Mouse (Mus musculus): ENCODE data around the gene Ankrd22. TPM values are rescaled to one million over a fixed set of nuclear protein-coding genes. Genes with fewer than 3 reads are reported as not detected.
A peak's percentile ranks its signal among the peaks of the same experiment; 100 is the strongest.

Ankrd22 gene
- polyA plus RNA-seq, 1 experiment from 2014 or later = not detected

DNA sequence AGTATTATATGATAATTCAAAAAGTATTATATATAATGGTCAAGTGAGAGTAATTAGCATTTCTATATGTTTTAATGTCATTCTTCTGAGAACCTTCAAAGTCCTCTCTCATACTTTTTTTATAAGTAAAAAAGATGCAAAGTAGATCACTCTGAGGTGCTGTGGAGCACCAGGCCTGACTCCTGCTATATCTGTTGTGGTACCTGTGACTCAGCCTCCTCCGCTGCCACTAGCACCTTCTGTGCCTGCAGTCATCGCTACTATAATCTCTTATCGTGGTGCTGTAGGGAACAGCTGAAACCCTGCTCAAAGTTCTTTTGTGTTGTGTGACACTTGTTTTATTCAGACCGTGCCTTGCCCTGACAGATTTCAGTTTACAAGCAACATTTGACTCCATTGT lies 533 bp upstream of the Ankrd22 start:
- ATAC-seq = no peak
- H3K9ac ChIP-seq (replicated peaks; ENCODE audit: low read depth, low read length) = no peak overlapping the region
- H3K36me3 ChIP-seq (ENCODE audit: control insufficient read depth, insufficient read depth) = no peaks in the 10 kb centered on the region
- H3K27ac ChIP-seq (ENCODE audit: low read length) = no peak overlapping the region
- H3K9me3 ChIP-seq (ENCODE audit: control insufficient read depth, low read length) = no peaks in the 10 kb centered on the region
- WGBS = 67% methylated on average over 4 of the region's 4 CpGs
- no peaks in the 10 kb centered on the region for H3K27me3 ChIP-seq (replicated peaks; ENCODE audit: control insufficient read depth, insufficient read depth, low read length)
- no peak overlapping the region for H3K4me3 ChIP-seq (replicated peaks; ENCODE audit: low read length)
- H3K4me1 ChIP-seq (replicated peaks; ENCODE audit: control insufficient read depth, insufficient read depth, low read length) = no peaks in the 10 kb centered on the region
- H3K4me2 ChIP-seq (ENCODE audit: low read length) = no peak overlapping the region

GRCm38 (mm10) chr19:34162693-34163092 lies 3.2 kb downstream of the Ankrd22 start:
- Histone ChIP-seq H3K4me3 (replicated peaks; ENCODE audit: low read length) (no peak overlapping the region), H3K4me2 (ENCODE audit: low read length) (no peak overlapping the region), H3K27ac (ENCODE audit: low read length) (no peak overlapping the region), H3K36me3 (ENCODE audit: control insufficient read depth, insufficient read depth) (no peaks in the 10 kb centered on the region), H3K9me3 (ENCODE audit: control insufficient read depth, low read length) (no peaks in the 10 kb centered on the region), H3K27me3 (replicated peaks; ENCODE audit: control insufficient read depth, insufficient read depth, low read length) (no peaks in the 10 kb centered on the region), H3K9ac (replicated peaks; ENCODE audit: low read depth, low read length) (no peak overlapping the region), H3K4me1 (replicated peaks; ENCODE audit: control insufficient read depth, insufficient read depth, low read length) (no peaks in the 10 kb centered on the region)
- 92% methylated on average over 5 of the region's 5 CpGs for WGBS
- no peak for ATAC-seq

DNA sequence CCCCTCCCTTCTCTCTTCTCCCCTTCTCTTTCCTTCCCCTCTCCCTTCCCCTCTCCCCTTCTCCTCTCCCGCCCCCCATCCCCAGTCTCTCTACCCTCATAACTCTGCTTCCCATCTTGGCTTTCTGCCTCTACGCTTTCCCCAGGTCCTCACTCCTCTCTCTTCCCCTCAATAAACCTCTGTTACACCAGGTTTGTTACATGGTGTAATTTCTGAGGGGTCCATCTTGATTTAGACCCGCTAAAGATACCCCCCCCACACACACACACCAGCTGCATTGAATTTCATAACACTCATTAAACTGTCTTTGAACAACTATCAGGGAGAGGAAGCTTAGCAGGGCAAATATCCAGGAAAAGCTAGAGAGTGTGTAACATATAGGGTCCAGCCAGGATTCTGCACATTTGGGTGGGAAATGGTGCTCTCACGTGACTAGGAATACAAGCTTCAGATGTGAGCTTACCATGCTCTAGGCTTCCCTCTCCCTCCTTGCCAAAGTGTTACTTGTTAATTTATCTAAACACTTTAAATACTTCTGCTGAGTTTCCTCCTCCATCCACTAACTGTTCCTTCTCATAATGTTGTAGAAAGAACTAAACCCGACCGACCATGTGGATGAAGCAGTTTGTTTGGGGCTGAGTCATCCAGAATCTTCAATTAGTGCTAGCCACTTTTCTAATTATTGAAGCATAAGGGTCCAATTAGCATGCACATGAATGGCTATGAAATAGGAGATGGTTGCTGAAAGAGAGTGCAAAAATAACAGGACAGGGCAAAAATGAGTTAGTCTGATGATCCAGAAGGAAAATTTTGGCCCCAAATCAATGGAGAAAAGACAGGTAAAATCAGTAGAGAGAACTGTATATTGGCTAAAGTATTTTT lies 12.3 kb downstream of the Ankrd22 start:
- 55% methylated on average over 6 of the region's 6 CpGs for WGBS
- peak; percentile 47 for ATAC-seq
- H3K4me1 ChIP-seq (replicated peaks; ENCODE audit: control insufficient read depth, insufficient read depth, low read length) = no peaks in the 10 kb centered on the region
- no peak overlapping the region for H3K9ac ChIP-seq (replicated peaks; ENCODE audit: low read depth, low read length)
- no peak overlapping the region for H3K4me3 ChIP-seq (replicated peaks; ENCODE audit: low read length)
- H3K27ac ChIP-seq (ENCODE audit: low read length) = no peak overlapping the region
- no peaks in the 10 kb centered on the region for H3K27me3 ChIP-seq (replicated peaks; ENCODE audit: control insufficient read depth, insufficient read depth, low read length)
- H3K36me3 ChIP-seq (ENCODE audit: control insufficient read depth, insufficient read depth) = no peaks in the 10 kb centered on the region
- no peaks in the 10 kb centered on the region for H3K9me3 ChIP-seq (ENCODE audit: control insufficient read depth, low read length)
- no peak overlapping the region for H3K4me2 ChIP-seq (ENCODE audit: low read length)

DNA sequence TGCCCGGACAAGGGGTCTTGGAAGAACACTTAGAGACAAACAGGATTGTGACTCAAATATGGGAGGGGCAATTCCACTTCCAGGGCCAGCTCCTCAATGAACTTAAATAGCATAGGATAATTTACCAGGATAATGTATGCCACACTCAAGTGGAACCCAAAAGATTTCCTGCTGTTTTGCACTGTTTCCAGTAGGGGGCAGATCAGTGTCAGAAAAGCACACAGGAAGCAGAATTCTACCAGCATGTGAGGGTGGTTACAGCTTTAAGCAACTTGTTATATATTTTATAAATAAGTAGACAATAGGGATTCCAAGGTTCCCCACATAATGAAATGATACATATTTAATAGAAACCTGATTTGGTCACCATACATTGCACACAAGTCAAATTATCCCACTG lies 13.9 kb downstream of the Ankrd22 start:
- 88% methylated on average over 1 of the region's 1 CpGs for WGBS
- Histone ChIP-seq H3K4me3 (replicated peaks; ENCODE audit: low read length) (no peak overlapping the region), H3K9ac (replicated peaks; ENCODE audit: low read depth, low read length) (no peak overlapping the region), H3K27me3 (replicated peaks; ENCODE audit: control insufficient read depth, insufficient read depth, low read length) (no peaks in the 10 kb centered on the region), H3K4me2 (ENCODE audit: low read length) (no peak overlapping the region), H3K36me3 (ENCODE audit: control insufficient read depth, insufficient read depth) (no peaks in the 10 kb centered on the region), H3K27ac (ENCODE audit: low read length) (no peak overlapping the region), H3K4me1 (replicated peaks; ENCODE audit: control insufficient read depth, insufficient read depth, low read length) (no peaks in the 10 kb centered on the region), H3K9me3 (ENCODE audit: control insufficient read depth, low read length) (no peaks in the 10 kb centered on the region)
- ATAC-seq = no peak

GRCm38 (mm10) chr19:34148421-34148820 lies 17.4 kb downstream of the Ankrd22 start:
- Histone ChIP-seq H3K27ac (ENCODE audit: low read length) (no peak overlapping the region), H3K36me3 (ENCODE audit: control insufficient read depth, insufficient read depth) (no peaks in the 10 kb centered on the region), H3K27me3 (replicated peaks; ENCODE audit: control insufficient read depth, insufficient read depth, low read length) (no peaks in the 10 kb centered on the region), H3K4me3 (replicated peaks; ENCODE audit: low read length) (no peak overlapping the region), H3K4me1 (replicated peaks; ENCODE audit: control insufficient read depth, insufficient read depth, low read length) (no peaks in the 10 kb centered on the region), H3K9ac (replicated peaks; ENCODE audit: low read depth, low read length) (no peak overlapping the region), H3K4me2 (ENCODE audit: low read length) (no peak overlapping the region), H3K9me3 (ENCODE audit: control insufficient read depth, low read length) (no peaks in the 10 kb centered on the region)
- ATAC-seq = no peak
- 79% methylated on average over 4 of the region's 4 CpGs for WGBS

DNA sequence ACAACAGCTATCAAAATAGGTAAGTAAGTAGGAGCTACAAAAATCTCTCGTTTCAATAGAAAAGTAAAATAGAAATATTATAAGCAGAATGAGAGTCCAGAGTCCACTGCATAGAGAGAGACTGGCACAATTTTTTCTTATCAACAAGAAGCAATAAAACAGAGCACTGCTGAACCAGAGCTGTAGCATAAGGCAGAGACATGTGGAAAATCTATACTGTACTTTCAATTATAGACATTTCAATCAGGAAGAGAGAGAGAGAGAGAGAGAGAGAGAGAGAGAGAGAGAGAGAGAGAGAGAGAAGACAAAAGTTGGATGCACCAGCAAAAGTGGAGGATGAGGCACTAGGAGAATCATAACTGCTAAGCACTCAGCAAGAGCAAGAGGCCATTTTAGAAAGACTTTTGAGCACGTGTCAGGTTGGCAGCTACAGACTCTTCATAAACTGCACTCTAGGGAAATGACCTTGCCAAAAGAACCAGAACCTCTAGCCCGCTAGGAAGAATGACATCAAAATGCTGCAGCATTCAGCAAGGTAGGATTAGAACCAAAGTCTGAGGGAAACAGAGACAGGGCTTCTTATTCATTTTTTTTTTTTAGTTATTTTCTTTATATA lies 26.3 kb downstream of the Ankrd22 start:
- no peak for ATAC-seq
- no peak overlapping the region for H3K9ac ChIP-seq (replicated peaks; ENCODE audit: low read depth, low read length)
- H3K9me3 ChIP-seq (ENCODE audit: control insufficient read depth, low read length) = no peaks in the 10 kb centered on the region
- H3K4me3 ChIP-seq (replicated peaks; ENCODE audit: low read length) = no peak overlapping the region
- H3K4me1 ChIP-seq (replicated peaks; ENCODE audit: control insufficient read depth, insufficient read depth, low read length) = no peaks in the 10 kb centered on the region
- no peaks in the 10 kb centered on the region for H3K36me3 ChIP-seq (ENCODE audit: control insufficient read depth, insufficient read depth)
- WGBS = 84% methylated on average over 3 of the region's 3 CpGs
- no peak overlapping the region for H3K27ac ChIP-seq (ENCODE audit: low read length)
- H3K4me2 ChIP-seq (ENCODE audit: low read length) = no peak overlapping the region
- no peaks in the 10 kb centered on the region for H3K27me3 ChIP-seq (replicated peaks; ENCODE audit: control insufficient read depth, insufficient read depth, low read length)

DNA sequence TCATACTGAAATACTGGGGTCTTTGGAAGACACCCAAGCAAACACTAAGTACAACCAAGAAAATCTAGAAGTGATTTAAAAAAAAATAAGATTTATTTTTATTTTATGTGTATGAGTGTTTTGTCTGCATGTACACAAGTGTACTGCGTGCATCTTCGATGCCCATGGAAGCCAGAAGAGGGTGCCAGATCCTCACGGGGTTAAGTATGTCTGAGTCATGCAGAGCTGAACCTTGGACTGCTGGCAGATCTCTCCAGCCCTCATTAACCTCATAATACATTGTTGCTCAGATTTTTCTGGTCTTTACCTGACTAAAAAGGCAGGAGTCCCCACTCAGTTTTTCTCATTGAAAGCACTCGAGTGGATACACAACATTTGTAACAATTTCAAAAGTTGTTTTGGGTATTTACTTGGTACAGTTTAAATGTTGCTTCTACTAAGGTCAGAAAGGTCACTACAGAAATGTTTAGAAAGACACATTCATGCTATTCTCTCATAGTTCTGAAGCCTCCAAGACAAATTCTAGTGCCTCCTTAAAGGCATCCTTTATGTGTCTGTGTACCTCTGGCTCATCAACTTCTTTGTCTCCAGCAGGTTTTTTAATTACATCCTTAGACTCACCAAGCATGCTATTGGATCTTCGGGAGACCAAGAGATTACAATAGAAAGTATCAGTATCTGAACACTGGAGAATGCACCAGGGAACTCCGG lies 27.0 kb downstream of the Ankrd22 start:
- H3K27me3 ChIP-seq (replicated peaks; ENCODE audit: control insufficient read depth, insufficient read depth, low read length) = no peaks in the 10 kb centered on the region
- H3K9ac ChIP-seq (replicated peaks; ENCODE audit: low read depth, low read length) = no peak overlapping the region
- 89% methylated on average over 6 of the region's 6 CpGs for WGBS
- no peak overlapping the region for H3K4me3 ChIP-seq (replicated peaks; ENCODE audit: low read length)
- H3K36me3 ChIP-seq (ENCODE audit: control insufficient read depth, insufficient read depth) = no peaks in the 10 kb centered on the region
- H3K27ac ChIP-seq (ENCODE audit: low read length) = no peak overlapping the region
- no peaks in the 10 kb centered on the region for H3K9me3 ChIP-seq (ENCODE audit: control insufficient read depth, low read length)
- H3K4me1 ChIP-seq (replicated peaks; ENCODE audit: control insufficient read depth, insufficient read depth, low read length) = no peaks in the 10 kb centered on the region
- no peak for ATAC-seq
- H3K4me2 ChIP-seq (ENCODE audit: low read length) = no peak overlapping the region

GRCm38 (mm10) chr19:34120107-34120731 lies 45.6 kb downstream of the Ankrd22 start:
- Histone ChIP-seq H3K27me3 (replicated peaks; ENCODE audit: control insufficient read depth, insufficient read depth, low read length) (no peaks in the 10 kb centered on the region), H3K27ac (ENCODE audit: low read length) (no peak overlapping the region), H3K4me1 (replicated peaks; ENCODE audit: control insufficient read depth, insufficient read depth, low read length) (no peaks in the 10 kb centered on the region), H3K9me3 (ENCODE audit: control insufficient read depth, low read length) (no peaks in the 10 kb centered on the region), H3K4me3 (replicated peaks; ENCODE audit: low read length) (no peak overlapping the region), H3K9ac (replicated peaks; ENCODE audit: low read depth, low read length) (no peak overlapping the region), H3K4me2 (ENCODE audit: low read length) (no peak overlapping the region), H3K36me3 (ENCODE audit: control insufficient read depth, insufficient read depth) (no peaks in the 10 kb centered on the region)
- 73% methylated on average over 3 of the region's 3 CpGs for WGBS
- no peak for ATAC-seq

GRCm38 (mm10) chr19:34119653-34120052 lies 46.2 kb downstream of the Ankrd22 start:
- 84% methylated on average over 4 of the region's 4 CpGs for WGBS
- Histone ChIP-seq H3K4me3 (replicated peaks; ENCODE audit: low read length) (no peak overlapping the region), H3K4me1 (replicated peaks; ENCODE audit: control insufficient read depth, insufficient read depth, low read length) (no peaks in the 10 kb centered on the region), H3K9me3 (ENCODE audit: control insufficient read depth, low read length) (no peaks in the 10 kb centered on the region), H3K27me3 (replicated peaks; ENCODE audit: control insufficient read depth, insufficient read depth, low read length) (no peaks in the 10 kb centered on the region), H3K4me2 (ENCODE audit: low read length) (no peak overlapping the region), H3K27ac (ENCODE audit: low read length) (no peak overlapping the region), H3K9ac (replicated peaks; ENCODE audit: low read depth, low read length) (no peak overlapping the region), H3K36me3 (ENCODE audit: control insufficient read depth, insufficient read depth) (no peaks in the 10 kb centered on the region)
- no peak for ATAC-seq

Measured in forebrain, embryonic 16.5 days (tissue).